Mouse (Mus musculus) 3134 (cell line): ENCODE data around the gene Ccr4.
A peak's percentile ranks its signal among the peaks of the same experiment; 100 is the strongest.
"Not testable (repeated sequence)": the region's sequence is repeated elsewhere in the genome, so short reads cannot be mapped to it uniquely, and the experiment has no call there.

Experiments
- DNase-seq: peaks from one replicate; pipeline ENCODE4 v3.0.0-alpha.2; 2011; ENCODE audit warnings: low spot score; ENCODE audit not compliant: insufficient read length; ENCODE audit errors: extremely low read depth

Ccr4 gene

DNA sequence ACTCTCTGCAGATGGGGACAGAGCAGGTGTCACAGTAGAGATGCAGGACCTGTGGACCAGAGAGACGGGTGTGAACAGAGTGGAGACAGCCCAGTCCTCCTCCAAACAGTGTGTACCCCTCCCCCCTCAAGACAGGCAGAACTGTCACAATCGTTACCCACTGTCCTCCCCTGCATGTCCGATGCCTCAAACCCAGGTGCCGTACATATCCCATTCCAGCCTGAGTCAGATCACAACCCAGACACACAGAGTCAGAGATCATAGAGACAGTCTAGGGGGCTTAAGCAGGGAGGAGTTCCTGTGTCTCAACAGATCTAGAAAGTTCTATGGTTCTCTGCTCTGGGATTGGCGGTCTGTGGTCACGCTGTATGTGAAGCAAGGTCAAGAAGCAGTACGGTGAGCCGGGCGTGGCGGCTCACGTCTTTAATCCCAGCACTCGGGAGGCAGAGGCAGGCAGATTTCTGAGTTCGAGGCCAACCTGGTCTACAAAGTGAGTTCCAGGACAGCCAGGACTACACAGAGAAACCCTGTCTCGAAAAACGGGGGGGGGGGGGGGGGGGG, 20.4 kb upstream of the Ccr4 start:
- DNase-seq, result no peak

DNA sequence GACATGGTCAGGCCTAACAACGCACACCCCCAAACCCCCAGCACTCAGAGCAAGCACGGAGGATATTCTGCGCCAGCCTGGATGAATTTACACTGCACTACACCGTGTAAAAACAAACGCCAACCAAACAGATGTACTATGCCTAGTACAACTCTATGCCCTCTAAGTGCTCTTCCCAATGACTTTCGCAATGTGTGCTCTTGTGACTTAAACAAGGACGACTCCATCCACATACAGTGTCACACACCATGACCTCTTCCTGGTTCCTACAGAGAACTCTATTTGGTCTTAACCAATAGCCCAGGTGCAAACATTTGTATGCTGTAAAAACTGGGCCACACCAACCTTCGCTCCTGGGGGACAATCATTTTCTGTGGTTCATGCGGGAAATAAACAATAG, 17.8 kb upstream of the Ccr4 start:
- no peak for DNase-seq

DNA sequence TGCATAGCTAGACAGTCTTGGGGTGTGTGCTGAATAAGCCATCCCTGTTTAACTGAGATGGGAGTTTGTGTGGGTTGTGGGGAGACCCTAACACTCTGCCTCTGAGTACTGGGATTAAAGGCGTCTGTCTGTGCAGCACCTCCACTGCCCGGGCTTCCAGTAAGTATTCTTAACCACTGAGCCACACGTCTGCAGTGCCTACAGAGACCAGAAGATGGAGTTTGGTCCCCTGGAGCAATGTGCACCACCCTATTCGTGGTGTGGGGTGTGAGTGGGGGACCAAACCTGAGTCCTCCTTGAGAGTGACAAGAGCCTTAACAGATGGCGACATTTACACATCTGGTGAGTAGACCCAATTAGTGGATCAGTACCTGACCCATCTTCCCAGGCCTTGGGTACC, 17.3 kb upstream of the Ccr4 start:
- no peak for DNase-seq

GRCm38 (mm10) chr9:114520529-114520928, 15.8 kb upstream of the Ccr4 start:
- not testable (repeated sequence) for DNase-seq

DNA sequence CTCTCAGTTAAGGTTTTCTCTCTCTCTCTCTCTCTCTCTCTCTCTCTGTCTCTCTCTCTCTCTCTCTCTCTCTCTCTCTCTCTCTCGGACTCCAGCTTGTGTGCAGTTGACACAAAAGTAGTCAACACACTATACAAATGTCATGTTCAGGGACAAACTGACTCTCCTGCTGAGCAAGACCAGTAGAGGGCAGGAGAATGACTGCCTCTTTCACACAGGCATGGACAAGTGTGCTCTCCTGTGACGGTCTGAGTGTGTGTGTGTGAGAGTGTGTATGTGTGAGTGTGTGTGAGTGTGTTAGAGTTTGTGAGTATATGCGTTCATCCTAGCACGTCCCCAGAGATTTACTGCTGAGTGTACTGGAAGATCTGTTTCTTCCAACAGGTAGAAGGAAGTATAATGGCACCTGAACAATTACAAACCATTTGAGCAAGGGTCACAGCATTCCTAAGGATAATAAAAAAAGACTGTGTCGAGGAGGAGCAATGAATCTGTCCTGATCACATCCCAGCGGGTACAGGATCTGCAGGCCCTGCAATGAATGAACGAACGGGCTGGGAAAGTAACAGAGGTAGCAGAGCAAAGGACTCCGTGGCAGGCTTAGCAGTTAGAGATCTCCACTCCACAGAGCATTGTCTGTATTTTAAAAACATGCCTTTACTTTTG, 14.2 kb upstream of the Ccr4 start:
- no peak for DNase-seq

DNA sequence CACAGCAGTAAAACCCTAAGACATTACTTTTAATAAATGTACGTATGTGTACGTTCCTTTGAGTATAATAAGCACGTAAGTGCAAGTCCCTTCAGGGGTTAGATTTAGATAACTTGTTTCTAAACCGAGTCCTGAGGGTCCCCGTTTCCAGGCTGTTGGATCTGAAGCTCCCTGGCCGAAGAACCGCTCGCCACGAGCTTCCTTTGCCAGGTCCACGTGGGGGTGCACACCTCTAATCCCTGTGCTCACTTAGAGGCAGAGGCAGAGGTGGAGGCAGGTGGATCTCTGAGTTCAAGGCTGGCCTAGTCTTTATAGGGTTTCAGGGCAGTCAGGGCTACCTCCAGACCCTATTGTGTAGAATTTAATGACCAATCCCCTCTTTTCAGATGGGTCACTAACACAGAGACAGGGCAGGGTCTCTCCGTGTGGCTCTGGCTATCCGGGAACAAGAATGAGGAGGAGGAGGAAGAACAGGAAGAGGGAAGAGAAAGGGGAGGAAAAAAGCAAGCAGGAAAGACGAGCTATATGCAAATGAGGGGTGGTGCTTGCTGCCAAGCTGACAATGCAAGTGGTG, 13.3 kb upstream of the Ccr4 start:
- DNase-seq, result no peak

- DNase-seq, result no peak
These were observed 10.6 kb upstream of the Ccr4 start, which contains the start of gene C130032M10Rik for GRCm38 (mm10) chr9:114515364-114515763. Gene C130032M10Rik, plus strand, starts transcription at chr9:114515697.

DNA sequence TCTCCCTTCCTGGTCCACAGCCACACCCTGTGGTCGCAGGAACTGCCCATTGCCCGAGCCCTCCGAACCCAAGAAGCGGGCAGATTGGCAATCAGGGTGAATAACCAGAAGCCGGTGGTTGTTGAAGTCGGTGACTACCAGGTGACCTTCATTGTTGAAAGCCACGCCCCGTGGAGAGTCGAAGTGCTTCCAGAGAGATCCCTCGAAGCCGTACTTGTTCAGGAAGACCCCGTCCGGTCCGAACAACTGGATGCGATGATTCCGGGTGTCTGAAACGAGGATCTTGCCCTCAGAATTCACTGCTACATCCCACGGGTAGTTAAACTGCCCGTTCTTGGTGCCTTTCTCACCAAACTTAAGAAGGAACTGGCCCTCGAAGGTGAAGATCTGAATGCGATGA, 8.1 kb upstream of the Ccr4 start:
- DNase-seq, result no peak

DNA sequence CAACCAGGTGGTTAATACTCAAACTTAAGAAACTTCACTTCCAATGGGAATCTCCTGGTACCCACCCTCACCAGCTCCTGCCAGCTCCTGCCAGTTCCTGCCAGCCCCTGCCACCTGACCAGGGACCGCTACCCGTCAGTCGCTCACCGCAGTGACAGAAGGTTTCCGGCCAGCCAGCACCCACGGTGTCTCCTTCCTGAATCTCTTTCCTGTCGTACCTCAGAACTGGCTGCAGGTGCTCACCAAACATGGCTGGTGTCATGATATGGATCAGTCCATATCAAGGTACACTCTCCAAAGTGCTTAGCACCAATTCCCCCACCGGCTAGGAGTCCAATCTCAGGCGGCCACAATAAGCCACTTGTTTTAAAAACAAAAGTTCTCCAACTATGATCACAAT, 5.1 kb upstream of the Ccr4 start:
- no peak for DNase-seq

DNA sequence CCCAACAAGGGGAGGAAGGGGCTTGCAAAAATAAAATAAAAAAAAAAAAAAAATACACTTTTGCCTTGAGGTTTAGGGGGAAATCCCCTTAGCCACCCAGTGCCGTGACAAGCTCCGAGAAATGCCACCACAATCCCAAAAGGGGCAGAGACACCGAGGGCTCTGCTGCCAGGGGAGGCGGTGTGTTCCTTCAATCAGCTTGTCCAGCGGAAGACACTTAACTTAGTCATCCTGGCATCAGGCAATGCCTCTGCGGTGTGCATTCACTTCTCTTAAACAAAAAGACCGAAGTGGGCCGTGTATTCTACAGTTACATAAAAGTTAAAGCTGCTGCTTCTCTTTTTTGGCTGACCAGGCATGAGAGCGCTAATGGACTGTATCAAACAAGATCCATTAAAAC, 2.7 kb upstream of the Ccr4 start:
- peak; percentile 72 for DNase-seq

DNA sequence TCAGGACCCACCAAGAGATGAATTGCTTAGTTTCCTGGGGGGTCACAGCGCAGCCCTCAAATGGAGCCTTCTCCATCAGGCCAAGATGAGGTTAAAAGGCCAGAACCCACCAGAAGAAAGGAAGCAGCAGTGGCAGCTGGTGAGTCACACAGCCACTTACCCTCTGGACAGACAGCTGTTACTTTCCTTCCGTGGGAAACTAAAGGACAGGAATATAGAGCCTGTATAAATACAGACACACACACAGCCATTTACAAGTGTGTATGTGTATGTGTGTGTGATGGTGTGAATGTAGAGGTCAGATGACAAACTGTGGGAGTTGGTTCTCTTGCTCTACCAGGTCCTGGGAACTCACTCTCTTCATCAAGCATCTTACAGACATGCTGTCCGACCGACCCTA, 1.8 kb upstream of the Ccr4 start:
- DNase-seq, result no peak

DNA sequence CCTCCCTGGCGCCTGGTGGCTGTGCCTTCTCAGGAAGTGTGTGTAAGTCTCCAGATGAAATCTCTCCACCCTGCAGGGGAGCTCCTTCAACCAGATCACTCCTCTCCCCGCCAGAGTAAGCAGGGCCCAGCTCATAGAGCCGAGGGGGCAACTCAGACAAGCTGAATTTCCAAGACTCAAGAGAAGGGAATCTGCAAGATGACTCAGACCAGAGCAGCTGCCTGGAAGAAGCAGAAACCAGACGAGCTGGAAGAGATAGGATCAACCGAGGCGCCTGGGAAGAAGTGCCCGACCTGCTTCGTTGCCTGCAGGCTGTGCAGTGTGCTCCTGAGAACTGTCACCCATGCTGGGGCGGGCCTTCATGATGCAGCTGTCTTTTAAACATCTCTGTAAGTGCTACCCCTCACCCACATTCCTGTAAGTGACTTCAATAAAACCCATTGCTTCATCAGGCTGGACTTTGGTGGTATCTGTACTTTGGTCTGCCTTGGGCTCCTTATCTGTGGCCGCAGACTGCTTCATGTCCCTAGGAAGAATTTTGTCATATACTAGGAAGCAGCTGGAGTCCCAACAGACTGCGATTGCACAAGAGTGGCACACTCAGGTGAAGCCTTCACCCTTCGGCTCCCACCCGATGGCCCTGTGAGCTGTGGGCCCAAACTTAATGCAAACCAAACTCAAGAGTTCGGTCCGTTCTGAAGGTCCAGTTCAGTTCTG, 1.8 kb downstream of the Ccr4 start:
- DNase-seq, result peak; percentile 75

DNA sequence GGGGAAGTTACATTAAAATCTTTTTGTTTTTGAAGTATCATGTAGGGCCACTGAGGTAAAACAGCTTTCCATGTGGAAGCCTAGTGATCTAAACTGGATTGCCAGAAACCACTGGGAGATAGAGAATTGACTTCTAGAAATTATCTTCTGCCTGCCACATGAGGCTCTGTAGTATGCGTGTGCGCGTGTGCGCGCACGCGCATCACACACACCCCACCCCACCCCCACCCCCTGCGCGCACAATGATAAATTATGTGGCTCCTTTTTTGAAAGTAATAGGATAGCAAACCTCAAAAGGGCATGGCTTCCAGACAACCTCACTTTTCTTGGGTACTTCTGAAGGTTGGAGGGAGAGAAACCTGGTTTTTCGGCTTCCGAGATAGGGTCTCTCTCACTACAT, 2.8 kb downstream of the Ccr4 start:
- no peak for DNase-seq

DNA sequence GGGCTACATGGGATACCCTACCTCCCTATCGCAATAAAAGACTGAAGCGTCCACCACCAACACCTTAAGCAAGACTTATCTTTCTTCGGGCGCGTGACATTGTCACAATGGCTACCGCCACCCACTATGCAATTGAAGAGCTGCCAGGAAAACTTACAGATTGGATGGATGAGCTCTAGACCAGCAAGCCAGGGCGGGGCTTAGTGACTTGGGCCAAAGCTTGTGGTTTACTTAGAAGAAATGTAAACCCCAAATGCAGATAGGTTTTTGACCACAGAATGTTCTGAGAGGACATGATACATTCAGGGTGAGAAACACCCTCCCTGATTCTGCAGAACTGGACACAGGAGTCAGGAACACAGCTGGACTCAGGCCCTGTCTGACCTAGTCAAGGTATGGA, 3.6 kb downstream of the Ccr4 start:
- DNase-seq, result peak; percentile 40

GRCm38 (mm10) chr9:114499783-114500515, 4.8 kb downstream of the Ccr4 start:
- DNase-seq, result peak; percentile 31

DNA sequence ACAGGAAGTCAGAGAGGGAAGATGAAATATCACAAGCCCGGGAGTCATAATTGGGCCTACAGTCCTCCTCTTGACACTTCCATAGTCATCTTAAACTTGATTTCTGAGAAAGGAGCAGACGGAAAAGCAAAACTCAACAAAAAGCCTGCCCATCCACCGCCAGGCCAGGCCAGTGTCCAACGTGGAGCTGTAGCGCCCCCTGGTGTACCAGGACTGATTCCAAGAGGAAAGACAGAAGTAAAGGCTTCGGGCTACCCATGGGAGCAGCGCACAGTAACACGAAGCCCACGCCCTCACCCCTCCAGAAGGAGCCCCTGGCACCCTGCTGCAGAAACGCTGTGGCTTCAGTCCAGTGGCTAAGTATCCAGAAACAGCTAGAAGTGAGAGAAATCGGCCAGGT, 6.5 kb downstream of the Ccr4 start:
- DNase-seq, result peak; percentile 67

DNA sequence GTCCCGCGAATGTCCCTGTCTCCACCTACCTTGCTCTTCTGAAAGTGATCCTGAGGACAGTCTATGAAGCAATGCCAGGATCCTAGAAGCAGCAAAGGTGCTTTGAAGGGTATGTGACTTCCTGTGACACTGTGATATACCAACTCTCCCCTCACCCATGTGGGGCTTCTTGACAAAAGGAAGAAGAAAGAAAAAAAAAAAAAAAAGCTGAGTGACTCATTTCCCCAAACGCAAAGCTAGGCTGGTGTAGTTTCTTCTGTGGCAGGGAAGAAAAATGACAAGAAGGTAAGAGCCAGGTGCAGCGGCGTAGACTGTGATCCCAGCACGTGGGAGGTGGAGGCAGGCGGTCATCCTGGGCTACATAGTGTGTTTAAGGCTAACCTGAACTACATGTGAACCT, 8.2 kb downstream of the Ccr4 start:
- DNase-seq, result no peak

- DNase-seq, result no peak
These were observed 17.0 kb downstream of the Ccr4 start for GRCm38 (mm10) chr9:114487481-114488258.

GRCm38 (mm10) chr9:114486808-114487207, 17.9 kb downstream of the Ccr4 start:
- DNase-seq, result no peak

- DNase-seq, result no peak
These were observed 19.9 kb downstream of the Ccr4 start for GRCm38 (mm10) chr9:114484771-114485170.
